Mouse (Mus musculus) heart, embryonic 12.5 days (tissue): ENCODE data around the gene Syna. TPM values are rescaled to one million over a fixed set of nuclear protein-coding genes. Genes with fewer than 3 reads are reported as not detected.

Experiments used
- ATAC-seq: fragments of 200-750 bp; cut with Nextera tagmentation; 2 replicates; pipeline ENCODE4 v1.8.0; 2017; ENCODE audit warnings: moderate TSS enrichment, moderate library complexity; ENCODE audit not compliant: insufficient number of reproducible peaks, low FRiP score
- H3K27ac ChIP-seq: fragments of 300-500 bp; sonication (generic); 2 replicates; pipeline ENCODE4 v1.5.1; 2016; ENCODE audit warnings: mild to moderate bottlenecking, moderate library complexity; ENCODE audit not compliant: poor library complexity, severe bottlenecking
- H3K27me3 ChIP-seq: fragments of 300-500 bp; sonication (generic); replicated peaks from 2 replicates; pipeline ENCODE4 v1.6.1; 2016; ENCODE audit warnings: mild to moderate bottlenecking, moderate library complexity
- H3K36me3 ChIP-seq: fragments of 300-500 bp; sonication (generic); 2 replicates; pipeline ENCODE4 v1.6.1; 2016; ENCODE audit warnings: mild to moderate bottlenecking, moderate library complexity
- H3K4me1 ChIP-seq: fragments of 300-500 bp; sonication (generic); replicated peaks from 2 replicates; pipeline ENCODE4 v1.6.1; 2016; ENCODE audit warnings: mild to moderate bottlenecking
- H3K4me2 ChIP-seq: fragments of 300-500 bp; sonication (generic); 2 replicates; pipeline ENCODE4 v1.6.1; 2016; ENCODE audit warnings: mild to moderate bottlenecking, moderate library complexity
- H3K4me3 ChIP-seq: fragments of 300-500 bp; sonication (generic); 2 replicates; pipeline ENCODE4 v1.5.1; 2016; ENCODE audit warnings: mild to moderate bottlenecking
- H3K9ac ChIP-seq: fragments of 300-500 bp; sonication (generic); 2 replicates; pipeline ENCODE4 v1.6.1; 2016; ENCODE audit warnings: mild to moderate bottlenecking, moderate library complexity
- H3K9me3 ChIP-seq: fragments of 300-500 bp; sonication (generic); replicated peaks from 2 replicates; pipeline ENCODE4 v1.6.1; 2016; ENCODE audit warnings: mild to moderate bottlenecking, moderate library complexity
- WGBS: fragments of 180-500 bp; shearing (Covaris S2); methylation state at CpG from one replicate; pipeline ENCODE4 v1.1.7; 2016; 5-methylcytosine and 5-hydroxymethylcytosine counted together
- microRNA-seq: library from miRNA; unstranded; fragments of <30 nt; microRNA quantifications from one replicate; pipeline ENCODE4, GENCODE M21; 2017
- polyA plus RNA-seq: library from polyadenylated mRNA; unstranded; fragments of >200 nt; fragmentation: Nextera tagmentation; extraction: Ambion mirVana; gene quantifications from 2 replicates; pipeline ENCODE4 v1.2.1, GENCODE M21; 2016

Gene Syna
- polyA plus RNA-seq, 1 experiment from 2014 or later = not detected

DNA sequence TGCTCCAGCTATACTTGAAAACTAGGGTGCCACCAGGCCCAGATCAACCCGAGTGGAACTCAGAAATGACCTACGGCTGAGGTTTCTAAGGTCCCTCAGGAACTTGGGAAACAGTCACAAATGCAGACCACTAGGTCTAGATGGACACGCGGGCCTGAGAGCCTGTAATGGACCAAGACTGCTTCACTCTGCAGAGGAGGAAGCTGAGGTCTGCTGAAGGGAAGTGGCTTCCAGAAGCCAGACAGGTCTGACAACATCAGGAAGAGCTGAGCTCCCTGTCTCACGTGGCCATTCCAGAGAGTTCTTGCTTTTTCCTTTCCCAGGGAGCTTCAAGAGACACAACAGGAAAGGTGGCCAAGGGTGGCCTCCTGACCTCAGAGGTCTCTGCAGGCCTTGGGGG lies 51.0 kb downstream of the Syna start:
- H3K36me3 ChIP-seq = peaks cover 39% of the 10 kb centered on the region
- H3K4me3 ChIP-seq = no peak overlapping the region
- H3K9me3 ChIP-seq = no peaks in the 10 kb centered on the region
- 79% methylated on average over 5 of the region's 5 CpGs for WGBS
- ATAC-seq = no peak
- H3K4me1 ChIP-seq = peaks cover 8% of the 10 kb centered on the region; the same call in 1 of the 2 replicates
- no peak overlapping the region for H3K9ac ChIP-seq
- no peaks in the 10 kb centered on the region for H3K27me3 ChIP-seq
- H3K27ac ChIP-seq = no peak overlapping the region
- no peak overlapping the region for H3K4me2 ChIP-seq

Small RNA genes within 50 kb of the gene (microRNA-seq; reads per million reads assigned to microRNA genes)
- not detected for gene Mir7228

Other genes with a start within 250 kb of the Syna start
- gene Gtf2i, start 245.4 kb downstream of the Syna start, polyA plus RNA-seq = 157 and 165 TPM in 2 replicates
- 64.8 and 72.8 TPM in 2 replicates for gene Gtf2ird1, start 103.5 kb downstream of the Syna start, polyA plus RNA-seq
- gene Clip2, start 7.7 kb downstream of the Syna start, polyA plus RNA-seq = 2.5 and 2.7 TPM in 2 replicates
- gene Rfc2, start 21.2 kb upstream of the Syna start, polyA plus RNA-seq = 199 TPM in 2 replicates
- 2.4 and 2.8 TPM in 2 replicates for gene Lat2, start 54.9 kb upstream of the Syna start, polyA plus RNA-seq
- gene Eif4h, start 79.3 kb upstream of the Syna start, polyA plus RNA-seq = 341 and 342 TPM in 2 replicates
- gene Limk1, start 128.4 kb upstream of the Syna start, polyA plus RNA-seq = 3.4 and 4.4 TPM in 2 replicates
- gene Eln, start 187.2 kb upstream of the Syna start, polyA plus RNA-seq = 147 and 150 TPM in 2 replicates